Mouse (Mus musculus) megakaryocyte, embryonic 14.5 days (primary cell): ENCODE data around the gene Gm10964.

Experiments used
- FLI1 ChIP-seq: IDR thresholded peaks from 2 replicates; pipeline ENCODE4 v1.6.1; 2012; ENCODE audit warnings: low read length, inconsistent platforms, mixed read lengths
- GATA1 ChIP-seq: IDR thresholded peaks from 3 replicates; pipeline ENCODE4 v1.6.1; 2012; ENCODE audit warnings: mixed read lengths, low read length, inconsistent platforms, borderline replicate concordance

DNA sequence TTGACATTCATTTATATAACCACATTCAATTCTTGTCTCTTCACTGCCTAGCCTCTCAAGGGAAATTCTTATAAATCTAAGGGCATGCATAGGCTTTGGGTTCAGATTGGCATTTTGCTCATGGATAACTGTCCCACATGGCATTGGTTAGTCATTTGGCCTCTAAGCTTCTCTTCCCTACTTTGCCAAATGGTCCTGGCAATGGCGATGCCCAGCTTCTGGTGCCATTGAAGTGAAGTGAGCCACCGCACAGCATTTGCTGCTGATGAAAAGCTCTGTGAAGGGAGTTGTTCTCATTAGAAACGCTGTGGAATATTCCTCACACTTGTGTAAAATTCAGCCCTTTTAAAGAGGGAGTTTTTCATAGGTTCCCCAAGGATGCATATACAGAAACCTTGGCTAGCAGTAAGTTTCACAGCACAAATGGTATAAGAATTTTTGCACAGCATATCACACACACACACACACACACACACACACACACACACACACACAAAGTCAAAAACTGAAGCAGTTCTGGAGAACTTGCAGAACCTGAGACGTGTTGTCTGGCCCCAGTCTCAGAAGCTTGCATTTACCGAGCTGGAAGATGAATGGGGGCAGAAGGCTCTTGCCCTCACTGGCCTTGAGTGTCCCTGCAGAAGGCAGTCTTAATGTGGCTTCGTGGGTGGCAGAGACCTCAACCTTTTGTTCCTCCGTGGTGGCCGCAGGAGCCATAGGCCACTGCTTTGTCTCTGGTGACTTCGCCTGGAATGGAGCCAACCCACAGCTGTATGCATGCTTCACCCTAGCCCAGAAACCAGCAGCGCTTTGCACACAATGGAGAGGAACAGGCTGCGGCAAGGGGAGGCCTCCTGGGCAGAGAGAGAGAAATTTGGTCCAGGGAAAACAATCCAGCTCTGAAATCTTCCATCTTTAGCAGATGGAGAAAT is 23.1 kb upstream of the Gm10964 start:
- TF ChIP-seq GATA1 (no peak), FLI1 (no peak)
